Mouse (Mus musculus) G1E (cell line): ENCODE measurements around the gene Trappc11.

Source experiments
- CTCF ChIP-seq: IDR thresholded peaks from 2 replicates; pipeline ENCODE4 v1.5.1; 2012; ENCODE audit warnings: low read depth, low read length, inconsistent platforms, mixed read lengths
- GATA1 ChIP-seq: IDR thresholded peaks from 2 replicates; pipeline ENCODE4 v1.6.1; 2012; ENCODE audit warnings: borderline replicate concordance, low read length, inconsistent platforms, mixed read lengths
- GATA2 ChIP-seq: IDR thresholded peaks from 2 replicates; pipeline ENCODE4 v1.6.1; 2012; ENCODE audit warnings: low read depth, low read length, inconsistent platforms, borderline replicate concordance

DNA sequence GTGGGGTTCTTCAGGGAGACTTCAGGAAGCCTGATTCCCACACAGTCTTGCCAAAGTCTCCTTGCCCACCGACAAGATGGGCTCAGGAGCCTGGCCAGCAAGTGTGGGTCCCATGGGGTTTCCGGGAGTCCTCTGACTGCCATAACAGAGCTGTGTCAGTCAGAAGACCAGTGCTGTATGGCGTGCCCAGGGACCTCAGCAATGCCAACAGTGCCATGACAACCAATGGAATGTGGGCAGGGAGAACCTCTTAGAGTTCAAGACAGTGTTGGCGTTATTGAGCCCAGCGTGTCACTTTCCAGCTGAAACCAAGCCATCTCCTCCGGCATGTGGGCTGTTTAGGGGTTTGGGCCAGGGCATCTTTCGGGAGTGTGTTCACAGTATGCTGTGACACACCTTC lies 53.2 kb downstream of the Trappc11 start:
- TF ChIP-seq CTCF (no peak), GATA2 (no peak), GATA1 (no peak)
